Mouse (Mus musculus) MEL (cell line): ENCODE data around the gene Slco1c1.

Source experiments
- BHLHE40 ChIP-seq: IDR thresholded peaks from 2 replicates; pipeline ENCODE4 v1.6.1; 2012; ENCODE audit warnings: low read depth, mild to moderate bottlenecking, inconsistent platforms, low read length, improper control_type of control experiment, borderline replicate concordance
- CHD2 ChIP-seq: IDR thresholded peaks from 2 replicates; pipeline ENCODE4 v1.6.1; 2011; ENCODE audit warnings: low read length, improper control_type of control experiment
- CTCF ChIP-seq, 3 experiments: IDR thresholded peaks in 2 of 3; conservative IDR thresholded peaks in 1 of 3; 2 replicates each; pipeline ENCODE4 v1.5.1; 2011 to 2012; ENCODE audit warnings: low read length in 3 of 3, low read depth in 2 of 3, mild to moderate bottlenecking in 2 of 3, improper control_type of control experiment in 1 of 3, inconsistent platforms in 1 of 3, mixed read lengths in 1 of 3, moderate library complexity in 1 of 3; ENCODE audit not compliant: control insufficient read depth in 1 of 3, insufficient read depth in 1 of 3, poor library complexity in 1 of 3, severe bottlenecking in 1 of 3
- GATA1 ChIP-seq: IDR thresholded peaks from 2 replicates; pipeline ENCODE4 v1.6.1; 2011; ENCODE audit warnings: low read depth, low read length, improper control_type of control experiment
- KAT2A ChIP-seq: conservative IDR thresholded peaks from 2 replicates; pipeline ENCODE4 v1.6.1; 2012; ENCODE audit warnings: low read depth, low read length, improper control_type of control experiment, inconsistent platforms
- MXI1 ChIP-seq: IDR thresholded peaks from 2 replicates; pipeline ENCODE4 v1.6.1; 2011; ENCODE audit warnings: mild to moderate bottlenecking, low read depth, low read length, improper control_type of control experiment
- POLR2A ChIP-seq, 2 experiments: IDR thresholded peaks; 2 replicates each; pipeline ENCODE4 v1.6.1; 2011 to 2012; ENCODE audit warnings: low read length in 2 of 2, mild to moderate bottlenecking in 2 of 2, control low read depth in 1 of 2, improper control_type of control experiment in 1 of 2, low read depth in 1 of 2, moderate library complexity in 1 of 2; ENCODE audit not compliant: control insufficient read depth in 1 of 2, insufficient read depth in 1 of 2, poor library complexity in 1 of 2
- TAL1 ChIP-seq: IDR thresholded peaks from 2 replicates; pipeline ENCODE4 v1.6.1; 2012; ENCODE audit warnings: mild to moderate bottlenecking, inconsistent platforms, low read length, moderate library complexity, mixed read lengths
- TCF12 ChIP-seq: IDR thresholded peaks from 2 replicates; pipeline ENCODE4 v1.6.1; 2014; ENCODE audit warnings: low read depth, mild to moderate bottlenecking, inconsistent platforms, low read length, improper control_type of control experiment, moderate library complexity

- TF ChIP-seq BHLHE40 = no peak
- no peak for TF ChIP-seq GATA1
- no peak for TF ChIP-seq MXI1
- TF ChIP-seq CTCF (IDR thresholded peaks at IDR 0.05 in 2 of 3, conservative IDR thresholded peaks at IDR 0.05 in 1 of 3; ENCODE audit: control insufficient read depth in 1 of 3, insufficient read depth in 1 of 3, low read depth in 2 of 3, low read length in 3 of 3, poor library complexity in 1 of 3, severe bottlenecking in 1 of 3) = no peak
- no peak for TF ChIP-seq CHD2
- no peak for TF ChIP-seq TCF12
- TF ChIP-seq KAT2A = no peak
- TF ChIP-seq POLR2A (IDR thresholded peaks at IDR 0.05; ENCODE audit: control insufficient read depth in 1 of 2, insufficient read depth in 1 of 2, low read depth in 1 of 2, low read length in 2 of 2, poor library complexity in 1 of 2) = no peak
- TF ChIP-seq TAL1 = no peak
Observed at GRCm38 (mm10) chr6:141525787-141526186, 1.6 kb downstream of the Slco1c1 start.
